Mouse (Mus musculus): ENCODE measurements around the gene Cer1. TPM values are rescaled to one million over a fixed set of nuclear protein-coding genes. Genes with fewer than 3 reads are reported as not detected.

Cer1 gene
- not detected in 2 replicates for polyA plus RNA-seq (2012; ENCODE audit: insufficient read depth, insufficient read length, missing spikeins)

DNA sequence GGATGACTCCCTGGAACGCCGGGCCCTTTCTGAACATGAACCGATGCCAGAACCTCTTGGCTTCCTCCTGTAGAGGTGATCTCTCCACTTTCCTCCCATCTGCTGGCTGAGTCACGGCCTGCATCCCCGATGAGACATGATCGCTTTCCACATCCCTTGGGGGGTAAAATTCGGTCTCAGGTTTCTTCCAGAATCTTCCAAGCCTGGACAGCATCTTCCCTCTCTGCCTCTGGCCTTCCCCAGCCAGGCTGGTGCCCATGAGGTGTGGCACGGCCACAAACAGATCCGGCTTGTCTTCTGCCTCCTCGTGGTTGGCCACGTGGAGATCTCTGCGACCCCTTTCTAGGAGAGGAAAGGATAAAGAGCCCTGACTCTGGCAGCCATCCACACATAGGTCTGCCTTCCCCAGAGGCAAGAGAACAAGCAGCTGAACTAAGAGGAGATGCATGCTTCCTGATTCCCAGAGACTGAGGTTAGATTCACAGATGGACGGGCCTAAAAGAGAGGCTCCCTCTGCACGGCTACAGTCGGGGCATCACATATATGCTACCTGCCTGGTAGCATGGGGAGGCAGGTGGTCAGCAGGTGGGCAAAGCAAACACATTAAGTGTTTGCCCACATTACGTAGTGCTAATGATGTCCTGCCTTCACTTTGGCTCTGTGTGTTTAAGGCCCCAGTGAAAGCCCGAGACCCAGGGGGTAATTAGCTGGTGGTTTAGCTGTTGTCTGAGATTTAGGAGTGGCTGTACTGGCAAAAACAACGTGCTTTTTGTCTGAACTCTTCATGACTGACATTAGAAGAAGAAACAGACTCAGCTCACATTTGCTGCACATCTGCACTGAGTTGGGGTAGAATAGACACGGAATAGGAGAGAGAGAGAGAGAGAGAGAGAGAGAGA, at the start of gene Cer1:
Cer1 (minus strand) TSS at position 513 of the 899 bp plus-strand sequence.
- no peak within 1 kb of the TSS for H3K4me3 ChIP-seq (ENCODE audit: insufficient read depth, low read length)
- TF ChIP-seq POLR2A (IDR thresholded peaks at IDR 0.05; ENCODE audit: borderline replicate concordance, low read depth, low read length) (no peak), CTCF (IDR thresholded peaks at IDR 0.05; ENCODE audit: low read depth, low read length) (no peak)
- H3K27ac ChIP-seq (ENCODE audit: insufficient read depth, low read depth, low read length): no peak within 1 kb of the TSS

GRCm38 (mm10) chr4:82934308-82934707, 49.4 kb upstream of the Cer1 start:
- H3K4me3 ChIP-seq (ENCODE audit: insufficient read depth, low read length): no peak overlapping the region
- TF ChIP-seq POLR2A (IDR thresholded peaks at IDR 0.05; ENCODE audit: borderline replicate concordance, low read depth, low read length) (no peak), CTCF (IDR thresholded peaks at IDR 0.05; ENCODE audit: low read depth, low read length) (0 out of 2 replicates have a peak, but pooled peaks have one; percentile 29)
- H3K4me1 ChIP-seq (ENCODE audit: control insufficient read depth, insufficient read depth, low read length): no peaks in the 10 kb centered on the region
- no peak overlapping the region for H3K27ac ChIP-seq (ENCODE audit: insufficient read depth, low read depth, low read length)

More for the DNA sequence above, at the start of gene Cer1:
- H3K4me1 ChIP-seq (ENCODE audit: control insufficient read depth, insufficient read depth, low read length): no peaks in the 10 kb centered on the region

DNA sequence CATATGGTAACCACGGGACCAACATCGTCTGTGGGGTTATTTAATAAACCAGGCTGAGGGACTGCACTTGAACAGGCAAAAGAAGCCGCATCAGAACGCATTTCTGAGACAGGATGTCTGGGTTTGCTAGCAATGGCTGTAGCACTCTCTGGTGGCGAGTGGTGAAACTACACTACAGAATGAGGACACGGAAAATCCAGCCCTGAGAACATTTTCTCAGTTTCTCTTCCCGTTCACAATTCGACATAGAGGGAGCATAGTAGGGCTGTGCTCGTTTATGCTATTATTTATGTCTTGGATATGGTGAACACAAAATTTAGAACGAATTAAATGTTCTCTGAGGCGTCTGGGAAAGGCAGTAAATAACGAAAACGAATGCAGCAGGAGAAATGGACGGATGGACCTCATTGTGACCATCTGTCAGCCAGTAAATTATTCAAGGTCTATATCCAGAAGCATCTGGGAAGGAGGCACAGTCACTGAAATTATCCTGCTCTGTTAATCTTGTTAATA, 48.8 kb upstream of the Cer1 start:
- H3K4me3 ChIP-seq (ENCODE audit: insufficient read depth, low read length): peak overlapping the region; percentile 38
- H3K27ac ChIP-seq (ENCODE audit: insufficient read depth, low read depth, low read length): no peak overlapping the region
- H3K4me1 ChIP-seq (ENCODE audit: control insufficient read depth, insufficient read depth, low read length): no peaks in the 10 kb centered on the region
- TF ChIP-seq CTCF (IDR thresholded peaks at IDR 0.05; ENCODE audit: low read depth, low read length) (peak; percentile 61), POLR2A (IDR thresholded peaks at IDR 0.05; ENCODE audit: borderline replicate concordance, low read depth, low read length) (no peak)

DNA sequence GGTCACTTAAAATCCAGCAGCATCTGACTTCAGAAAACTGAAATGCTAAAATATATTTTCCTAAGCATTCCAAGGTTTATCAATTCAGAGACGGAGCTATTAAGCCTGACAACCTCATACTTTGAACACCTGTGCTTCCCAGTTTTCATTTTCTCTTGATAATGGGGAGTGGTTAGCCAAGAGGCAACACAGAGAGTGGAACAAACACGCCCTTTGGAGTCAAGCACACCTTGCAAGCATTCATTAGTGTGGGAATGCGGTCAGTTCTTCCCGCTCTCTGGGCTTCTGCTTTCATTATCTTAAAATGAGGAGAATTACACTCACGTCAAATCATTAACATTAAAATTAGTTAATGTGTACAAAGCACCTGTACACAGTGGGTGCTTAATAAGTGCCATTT, 45.1 kb upstream of the Cer1 start:
- H3K27ac ChIP-seq (ENCODE audit: insufficient read depth, low read depth, low read length): no peak overlapping the region
- no peak overlapping the region for H3K4me3 ChIP-seq (ENCODE audit: insufficient read depth, low read length)
- H3K4me1 ChIP-seq (ENCODE audit: control insufficient read depth, insufficient read depth, low read length): no peaks in the 10 kb centered on the region
- no peak for TF ChIP-seq POLR2A (IDR thresholded peaks at IDR 0.05; ENCODE audit: borderline replicate concordance, low read depth, low read length)
- TF ChIP-seq CTCF (IDR thresholded peaks at IDR 0.05; ENCODE audit: low read depth, low read length): no peak

GRCm38 (mm10) chr4:82921962-82922361, 37.0 kb upstream of the Cer1 start:
- TF ChIP-seq CTCF (IDR thresholded peaks at IDR 0.05; ENCODE audit: low read depth, low read length) (no peak), POLR2A (IDR thresholded peaks at IDR 0.05; ENCODE audit: borderline replicate concordance, low read depth, low read length) (no peak)
- Histone ChIP-seq H3K4me3 (ENCODE audit: insufficient read depth, low read length) (no peak overlapping the region), H3K4me1 (ENCODE audit: control insufficient read depth, insufficient read depth, low read length) (no peaks in the 10 kb centered on the region), H3K27ac (ENCODE audit: insufficient read depth, low read depth, low read length) (no peak overlapping the region)

- H3K4me3 ChIP-seq (ENCODE audit: insufficient read depth, low read length): no peak overlapping the region
- TF ChIP-seq CTCF (IDR thresholded peaks at IDR 0.05; ENCODE audit: low read depth, low read length) (no peak), POLR2A (IDR thresholded peaks at IDR 0.05; ENCODE audit: borderline replicate concordance, low read depth, low read length) (no peak)
- H3K4me1 ChIP-seq (ENCODE audit: control insufficient read depth, insufficient read depth, low read length): no peaks in the 10 kb centered on the region
- no peak overlapping the region for H3K27ac ChIP-seq (ENCODE audit: insufficient read depth, low read depth, low read length)
Observed at GRCm38 (mm10) chr4:82918625-82919024, 33.7 kb upstream of the Cer1 start.

- no peak for TF ChIP-seq CTCF (IDR thresholded peaks at IDR 0.05; ENCODE audit: low read depth, low read length)
- no peak for TF ChIP-seq POLR2A (IDR thresholded peaks at IDR 0.05; ENCODE audit: borderline replicate concordance, low read depth, low read length)
- H3K27ac ChIP-seq (ENCODE audit: insufficient read depth, low read depth, low read length): no peak overlapping the region
- no peak overlapping the region for H3K4me3 ChIP-seq (ENCODE audit: insufficient read depth, low read length)
- no peaks in the 10 kb centered on the region for H3K4me1 ChIP-seq (ENCODE audit: control insufficient read depth, insufficient read depth, low read length)
Observed at GRCm38 (mm10) chr4:82916678-82917050, 31.7 kb upstream of the Cer1 start.

GRCm38 (mm10) chr4:82916003-82916677, 31.2 kb upstream of the Cer1 start:
- TF ChIP-seq POLR2A (IDR thresholded peaks at IDR 0.05; ENCODE audit: borderline replicate concordance, low read depth, low read length) (no peak), CTCF (IDR thresholded peaks at IDR 0.05; ENCODE audit: low read depth, low read length) (no peak)
- H3K4me3 ChIP-seq (ENCODE audit: insufficient read depth, low read length): no peak overlapping the region
- H3K27ac ChIP-seq (ENCODE audit: insufficient read depth, low read depth, low read length): no peak overlapping the region
- H3K4me1 ChIP-seq (ENCODE audit: control insufficient read depth, insufficient read depth, low read length): no peaks in the 10 kb centered on the region

- no peak for TF ChIP-seq POLR2A (IDR thresholded peaks at IDR 0.05; ENCODE audit: borderline replicate concordance, low read depth, low read length)
- no peak for TF ChIP-seq CTCF (IDR thresholded peaks at IDR 0.05; ENCODE audit: low read depth, low read length)
- H3K27ac ChIP-seq (ENCODE audit: insufficient read depth, low read depth, low read length): no peak overlapping the region
- no peak overlapping the region for H3K4me3 ChIP-seq (ENCODE audit: insufficient read depth, low read length)
- no peaks in the 10 kb centered on the region for H3K4me1 ChIP-seq (ENCODE audit: control insufficient read depth, insufficient read depth, low read length)
Observed at GRCm38 (mm10) chr4:82915576-82915975, 30.6 kb upstream of the Cer1 start.

All from bone marrow macrophage, adult 2 months (primary cell).